In the genomic region with DNA sequence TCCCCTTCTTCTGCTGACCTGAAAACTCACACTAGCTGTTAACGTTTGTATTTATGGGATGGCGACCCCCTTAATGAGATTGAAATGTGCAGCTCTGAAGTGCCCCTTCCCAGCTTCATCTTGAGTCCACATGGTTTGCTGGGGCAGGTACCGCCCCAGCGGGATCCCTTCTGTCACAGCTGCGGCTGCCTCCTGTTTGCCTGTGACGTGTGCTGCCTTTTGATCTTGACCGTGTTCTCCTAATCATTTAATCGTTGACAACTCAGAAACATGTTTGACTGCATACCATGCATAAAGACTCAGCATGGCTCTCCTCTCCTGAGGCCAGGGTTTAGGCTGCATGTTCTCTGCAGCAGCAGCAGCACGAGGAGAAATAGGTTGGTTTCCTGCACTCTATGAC, we compare ENCODE assay signal across 16 mouse cellular contexts.
DNase-seq lines count a peak whose midpoint lies in the region; ATAC-seq and TF ChIP-seq lines count a peak whose summit lies in the region.
"Had no signal": no experiment of that assay in that cellular context is flagged by ENCODE, and none has a peak within 500 bp of the region (broad histone marks: within the 10 kb centered on the region; RNA-seq: fewer than 3 reads in every experiment).

No protein-coding gene starts in this region.

- no peak overlapping the region for H3K4me2 ChIP-seq in hindbrain, embryonic 13.5 days
- no peak overlapping the region for H3K4me2 ChIP-seq in intestine, embryonic 16.5 days (ENCODE audit: low read depth, low read length)
- 0 out of 2 replicates have a peak overlapping the region, but pooled peaks have one; percentile 6 for H3K4me2 ChIP-seq in midbrain, embryonic 16.5 days (ENCODE audit: low read length)
- H3K4me2 ChIP-seq: embryonic facial prominence, embryonic 15.5 days had no signal

- no peaks in the 10 kb centered on the region for H3K9me3 ChIP-seq in hindbrain, embryonic 10.5 days
- no peaks in the 10 kb centered on the region for H3K9me3 ChIP-seq in hindbrain, embryonic 13.5 days
- H3K9me3 ChIP-seq in intestine, embryonic 16.5 days (ENCODE audit: control insufficient read depth, low read length), result no peaks in the 10 kb centered on the region
- no peaks in the 10 kb centered on the region for H3K9me3 ChIP-seq in midbrain, embryonic 16.5 days (replicated peaks; ENCODE audit: control insufficient read depth, low read length, poor library complexity, severe bottlenecking)
- H3K9me3 ChIP-seq: embryonic facial prominence, embryonic 15.5 days had no signal

- peak; percentile 20 for DNase-seq in hindbrain, embryonic 10.5 days (ENCODE audit: low spot score)
- DNase-seq in brain, embryonic 14.5 days (ENCODE audit: low read depth), result peak; percentile 37
- no peak for DNase-seq in adrenal gland, postnatal 4 days (ENCODE audit: low spot score in 2 of 2)
- DNase-seq in cerebellum, adult 9-10 months, result no peak
- DNase-seq: B cell, adult 2 months; cerebellum, adult 18-20 months; gastrocnemius, postnatal 10 days; liver had no signal

- TF ChIP-seq CTCF in brain, embryonic 14.5 days (IDR thresholded peaks at IDR 0.05; ENCODE audit: borderline replicate concordance, extremely low read depth, insufficient read depth, insufficient read length), result no peak

- H3K36me3 ChIP-seq in hindbrain, embryonic 10.5 days, result no peaks in the 10 kb centered on the region
- H3K36me3 ChIP-seq in hindbrain, embryonic 13.5 days, result no peaks in the 10 kb centered on the region
- no peaks in the 10 kb centered on the region for H3K36me3 ChIP-seq in intestine, embryonic 16.5 days (ENCODE audit: control insufficient read depth, insufficient read depth, low read length)
- no peaks in the 10 kb centered on the region for H3K36me3 ChIP-seq in midbrain, embryonic 16.5 days (ENCODE audit: control insufficient read depth, insufficient read depth, low read length)
- H3K36me3 ChIP-seq: embryonic facial prominence, embryonic 15.5 days; G1E had no signal

- no peak overlapping the region for H3K9ac ChIP-seq in hindbrain, embryonic 13.5 days
- no peak overlapping the region for H3K9ac ChIP-seq in intestine, embryonic 16.5 days (ENCODE audit: low read depth, low read length)
- H3K9ac ChIP-seq in midbrain, embryonic 16.5 days (ENCODE audit: low read depth, low read length), result no peak overlapping the region
- H3K9ac ChIP-seq: embryonic facial prominence, embryonic 15.5 days had no signal

- H3K4me1 ChIP-seq in hindbrain, embryonic 10.5 days (replicated peaks), result peaks cover 20% of the 10 kb centered on the region
- peaks cover 8% of the 10 kb centered on the region for H3K4me1 ChIP-seq in hindbrain, embryonic 13.5 days (replicated peaks)
- no peaks in the 10 kb centered on the region for H3K4me1 ChIP-seq in intestine, embryonic 16.5 days (ENCODE audit: control insufficient read depth, insufficient read depth, low read length)
- peaks cover 2% of the 10 kb centered on the region; the same call in 1 of the 2 replicates for H3K4me1 ChIP-seq in midbrain, embryonic 16.5 days (ENCODE audit: control insufficient read depth, insufficient read depth, low read length)

- peaks cover 48% of the 10 kb centered on the region for H3K27me3 ChIP-seq in hindbrain, embryonic 10.5 days (ENCODE audit: insufficient read depth, poor library complexity, severe bottlenecking)
- H3K27me3 ChIP-seq in hindbrain, embryonic 13.5 days, result peaks cover 22% of the 10 kb centered on the region
- no peaks in the 10 kb centered on the region for H3K27me3 ChIP-seq in intestine, embryonic 16.5 days (replicated peaks; ENCODE audit: control insufficient read depth, insufficient read depth, low read length)
- H3K27me3 ChIP-seq in midbrain, embryonic 16.5 days (ENCODE audit: control insufficient read depth, insufficient read depth, low read depth, low read length), result no peaks in the 10 kb centered on the region

- TF ChIP-seq POLR2A in brain, embryonic 14.5 days (IDR thresholded peaks at IDR 0.05; ENCODE audit: borderline replicate concordance, extremely low read depth, insufficient read depth, insufficient read length, poor library complexity, severe bottlenecking), result no peak

- no peak overlapping the region for H3K27ac ChIP-seq in hindbrain, embryonic 10.5 days
- no peak overlapping the region for H3K27ac ChIP-seq in hindbrain, embryonic 13.5 days
- no peak overlapping the region for H3K27ac ChIP-seq in intestine, embryonic 16.5 days (ENCODE audit: low read length)
- H3K27ac ChIP-seq in midbrain, embryonic 16.5 days (ENCODE audit: low read length), result no peak overlapping the region
- H3K27ac ChIP-seq: embryonic facial prominence, embryonic 15.5 days had no signal

- WGBS in hindbrain, embryonic 10.5 days, result 37% methylated on average over 9 of the region's 9 CpGs
- WGBS in hindbrain, embryonic 13.5 days, result 47% methylated on average over 9 of the region's 9 CpGs
- 42% methylated on average over 9 of the region's 9 CpGs for WGBS in intestine, embryonic 16.5 days
- 22% methylated on average over 9 of the region's 9 CpGs for whole genome bisulfite sequencing in midbrain, embryonic 16.5 days

- no peak for ATAC-seq in hindbrain, embryonic 13.5 days (ENCODE audit: low FRiP score)
- peak; percentile 33; the same call in 1 of the 2 replicates for ATAC-seq in intestine, embryonic 16.5 days
- no peak for ATAC-seq in midbrain, embryonic 16.5 days
- no peak for ATAC-seq in CD4-positive, CD25-positive, alpha-beta regulatory T cell, adult 4 months
- ATAC-seq: forebrain, embryonic 14.5 days; hindbrain, embryonic 16.5 days had no signal

- H3K4me3 ChIP-seq in hindbrain, embryonic 10.5 days, result no peak overlapping the region
- no peak overlapping the region for H3K4me3 ChIP-seq in hindbrain, embryonic 13.5 days
- H3K4me3 ChIP-seq in intestine, embryonic 16.5 days (ENCODE audit: low read length), result no peak overlapping the region
- no peak overlapping the region for H3K4me3 ChIP-seq in midbrain, embryonic 16.5 days (ENCODE audit: low read depth, low read length)
- H3K4me3 ChIP-seq: embryonic facial prominence, embryonic 15.5 days had no signal

Comparison
In these comparisons a context has a peak if more than half of its experiments do, and no peak if none do; other contexts are left out.
1. DNase-seq: peak in hindbrain, embryonic 10.5 days (single experiment) and brain, embryonic 14.5 days (single experiment); none in adrenal gland, postnatal 4 days (0 of 2) and cerebellum, adult 9-10 months (single experiment).